Mouse (Mus musculus): ENCODE measurements at regions not wholly inside any gene's neighbourhood (a gene's known extent, or its start where the extent isn't known, plus 50 kb on each side); places are given as distances from the start of the nearest gene placed in this dataset.

DNA sequence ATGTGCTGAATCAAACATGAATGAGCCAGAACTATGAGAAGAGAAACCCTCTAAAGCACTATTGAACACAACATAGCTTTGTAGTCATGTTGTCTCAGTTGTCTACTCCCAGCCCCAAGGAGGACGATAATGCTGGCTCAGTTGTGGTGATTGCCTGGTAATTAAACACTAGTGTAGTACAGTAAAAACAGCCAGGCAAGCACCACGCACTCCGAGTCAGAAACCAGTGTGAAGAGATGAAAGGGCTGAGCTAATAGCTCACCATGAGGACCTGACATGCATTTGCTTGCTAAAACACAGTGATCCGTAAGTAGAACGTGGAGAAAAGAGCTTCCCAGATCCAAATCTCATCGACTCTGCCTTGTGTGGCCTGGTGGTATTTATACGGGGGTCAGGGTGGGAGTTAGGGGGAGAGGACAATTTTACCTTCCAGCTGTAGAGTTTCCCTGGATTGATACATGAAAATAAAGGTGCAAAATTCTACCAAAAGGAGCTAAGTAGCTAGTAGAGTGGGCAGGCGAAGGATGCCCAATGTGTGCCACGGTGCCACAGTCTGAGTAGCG is 80.0 kb upstream of the Otx2 start:
- TF ChIP-seq CTCF (conservative IDR thresholded peaks at IDR 0.05 in 1 of 2, IDR thresholded peaks at IDR 0.05 in 1 of 2; ENCODE audit: low read depth in 2 of 2, low read length in 2 of 2) (no peak), CHD2 (IDR thresholded peaks at IDR 0.05; ENCODE audit: low read length) (no peak), MYC (IDR thresholded peaks at IDR 0.05; ENCODE audit: low read depth, low read length) (no peak), TCF12 (IDR thresholded peaks at IDR 0.05; ENCODE audit: low read depth, low read length) (no peak), HCFC1 (IDR thresholded peaks at IDR 0.05; ENCODE audit: low read depth, low read length) (no peak), POLR2A (IDR thresholded peaks at IDR 0.05; ENCODE audit: low read depth, low read length) (no peak), MAX (IDR thresholded peaks at IDR 0.05; ENCODE audit: low read length) (no peak), RCOR1 (conservative IDR thresholded peaks at IDR 0.05; ENCODE audit: low read depth, low read length) (no peak), RAD21 (IDR thresholded peaks at IDR 0.05; ENCODE audit: low read depth, low read length) (no peak), PAX5 (IDR thresholded peaks at IDR 0.05; ENCODE audit: low read length) (no peak), MAZ (IDR thresholded peaks at IDR 0.05; ENCODE audit: low read depth, low read length) (no peak), USF2 (conservative IDR thresholded peaks at IDR 0.05; ENCODE audit: low read depth, low read length) (no peak), E2F4 (IDR thresholded peaks at IDR 0.05; ENCODE audit: insufficient replicate concordance, low read depth, low read length) (no peak), NRF1 (IDR thresholded peaks at IDR 0.05; ENCODE audit: low read depth, low read length) (no peak)
